Mouse (Mus musculus) thymus, adult 2 months (tissue): ENCODE data around the gene Wwp2.

Experiments used
- CTCF ChIP-seq: fragments of 200-500 bp; IDR thresholded peaks from 2 replicates; pipeline ENCODE4 v1.5.1; 2012; ENCODE audit warnings: mild to moderate bottlenecking, control low read depth, low read length, moderate library complexity, borderline replicate concordance; ENCODE audit not compliant: control insufficient read depth, poor library complexity, insufficient read depth; ENCODE audit errors: extremely low read depth
- POLR2A ChIP-seq: fragments of 200-500 bp; IDR thresholded peaks from 2 replicates; pipeline ENCODE4 v1.6.1; 2012; ENCODE audit warnings: mild to moderate bottlenecking, low read length, control low read depth, moderate library complexity; ENCODE audit not compliant: control insufficient read depth, poor library complexity, insufficient read depth; ENCODE audit errors: extremely low read depth

GRCm38 (mm10) chr8:107457725-107458124, 21.6 kb downstream of the Wwp2 start:
- TF ChIP-seq CTCF, result no peak
- TF ChIP-seq POLR2A, result no peak
